Mouse (Mus musculus) heart, embryonic 15.5 days (tissue): ENCODE results near the gene Mars. TPM values are rescaled to one million over a fixed set of nuclear protein-coding genes. Genes with fewer than 3 reads are reported as not detected.

Source experiments
- ATAC-seq: fragments of 200-750 bp; cut with Nextera tagmentation; replicated peaks from 2 replicates; pipeline ENCODE4 v1.8.0; 2017; ENCODE audit warnings: low read depth, moderate TSS enrichment; ENCODE audit not compliant: insufficient number of reproducible peaks, insufficient read depth, low FRiP score
- H3K27ac ChIP-seq: fragments of 300-500 bp; sonication (generic); 2 replicates; pipeline ENCODE4 v1.5.1; 2015; ENCODE audit warnings: mild to moderate bottlenecking, inconsistent platforms
- H3K27me3 ChIP-seq: fragments of 300-500 bp; sonication (generic); 2 replicates; pipeline ENCODE4 v1.6.1; 2015; ENCODE audit warnings: inconsistent platforms
- H3K36me3 ChIP-seq: fragments of 300-500 bp; sonication (generic); 2 replicates; pipeline ENCODE4 v1.6.1; 2015; ENCODE audit warnings: mild to moderate bottlenecking, inconsistent platforms
- H3K4me1 ChIP-seq: fragments of 300-500 bp; sonication (generic); replicated peaks from 2 replicates; pipeline ENCODE4 v1.6.1; 2015; ENCODE audit warnings: inconsistent platforms
- H3K4me2 ChIP-seq: fragments of 300-500 bp; sonication (generic); 2 replicates; pipeline ENCODE4 v1.6.1; 2015; ENCODE audit warnings: inconsistent platforms, mild to moderate bottlenecking, moderate library complexity
- H3K4me3 ChIP-seq: fragments of 300-500 bp; sonication (generic); 2 replicates; pipeline ENCODE4 v1.5.1; 2015; ENCODE audit warnings: mild to moderate bottlenecking, inconsistent platforms
- H3K9ac ChIP-seq: fragments of 300-500 bp; sonication (generic); 2 replicates; pipeline ENCODE4 v1.6.1; 2015; ENCODE audit warnings: mild to moderate bottlenecking, inconsistent platforms
- H3K9me3 ChIP-seq: fragments of 300-500 bp; sonication (generic); replicated peaks from 2 replicates; pipeline ENCODE4 v1.6.1; 2016; ENCODE audit warnings: inconsistent platforms
- WGBS: fragments of 180-500 bp; shearing (Covaris S2); methylation state at CpG from one replicate; pipeline ENCODE4 v1.1.7; 2015; ENCODE audit warnings: mixed read lengths; 5-methylcytosine and 5-hydroxymethylcytosine counted together
- polyA plus RNA-seq: library from polyadenylated mRNA; unstranded; fragments of >200 nt; fragmentation: Nextera tagmentation; extraction: Ambion mirVana; gene quantifications from 2 replicates; pipeline ENCODE4 v1.2.1, GENCODE M21; 2015

The Mars gene
- polyA plus RNA-seq, 1 experiment from 2014 or later, result 75.4 TPM

- H3K4me3 ChIP-seq, result no peak overlapping the region
- H3K36me3 ChIP-seq, result no peaks in the 10 kb centered on the region
- H3K4me2 ChIP-seq, result no peak overlapping the region
- H3K4me1 ChIP-seq, result peaks cover 23% of the 10 kb centered on the region
- no peak overlapping the region for H3K27ac ChIP-seq
- ATAC-seq, result no peak
- H3K9me3 ChIP-seq, result no peaks in the 10 kb centered on the region
- no peak overlapping the region for H3K9ac ChIP-seq
- H3K27me3 ChIP-seq, result peaks cover 10% of the 10 kb centered on the region
- WGBS, result 63% methylated on average over 3 of the region's 3 CpGs
These were observed 34.6 kb upstream of the Mars start for GRCm38 (mm10) chr10:127346173-127346572.

GRCm38 (mm10) chr10:127343029-127343428 is 31.4 kb upstream of the Mars start:
- Histone ChIP-seq H3K4me1 (peaks cover 36% of the 10 kb centered on the region), H3K27ac (no peak overlapping the region), H3K4me3 (no peak overlapping the region), H3K9me3 (no peaks in the 10 kb centered on the region), H3K4me2 (no peak overlapping the region), H3K36me3 (no peaks in the 10 kb centered on the region), H3K27me3 (peaks cover 28% of the 10 kb centered on the region), H3K9ac (no peak overlapping the region)
- 68% methylated on average over 3 of the region's 3 CpGs for WGBS
- ATAC-seq, result no peak

GRCm38 (mm10) chr10:127341891-127342639 is 30.5 kb upstream of the Mars start, which contains the start of gene Gli1:
Gli1 (minus strand) TSS chr10:127341974.
- 0 out of 2 replicates have a peak within 1 kb of the TSS, but pooled peaks have one; percentile 22 for H3K9ac ChIP-seq
- peak within 1 kb of the TSS; percentile 59 for H3K4me3 ChIP-seq
- peaks cover 36% of the 10 kb centered on the region for H3K4me1 ChIP-seq
- H3K4me2 ChIP-seq, result peak within 1 kb of the TSS; percentile 98
- H3K27ac ChIP-seq, result 0 out of 2 replicates have a peak within 1 kb of the TSS, but pooled peaks have one; percentile 1
- ATAC-seq, result peak; percentile 35; the same call in 1 of the 2 replicates
- under 1% methylated on average over 29 of the region's 29 CpGs for WGBS
- H3K36me3 ChIP-seq, result no peaks in the 10 kb centered on the region
- H3K9me3 ChIP-seq, result no peaks in the 10 kb centered on the region
- peaks cover 35% of the 10 kb centered on the region for H3K27me3 ChIP-seq

DNA sequence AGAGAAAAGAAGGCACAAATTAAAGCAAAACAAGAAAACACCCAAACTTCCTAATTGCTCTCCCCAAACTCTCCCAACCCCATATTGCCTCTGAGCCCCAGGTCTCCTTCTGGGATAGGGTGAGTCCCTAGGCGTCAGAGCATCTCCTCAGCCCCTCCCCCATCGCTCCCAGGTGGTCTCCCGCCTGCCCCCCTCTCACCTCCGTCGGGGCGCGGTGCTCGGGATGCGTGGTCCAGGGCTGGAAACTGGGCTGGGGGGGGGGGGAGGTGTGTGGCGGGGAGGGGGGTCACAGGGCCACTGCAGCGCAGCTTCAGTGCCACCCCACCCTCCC is 29.7 kb upstream of the Mars start:
- Histone ChIP-seq H3K4me1 (peaks cover 36% of the 10 kb centered on the region), H3K27me3 (peaks cover 43% of the 10 kb centered on the region), H3K9me3 (no peaks in the 10 kb centered on the region), H3K9ac (0 out of 2 replicates have a peak overlapping the region, but pooled peaks have one; percentile 22), H3K27ac (no peak overlapping the region), H3K4me2 (peak overlapping the region; percentile 98), H3K4me3 (peak overlapping the region; percentile 59), H3K36me3 (no peaks in the 10 kb centered on the region)
- WGBS, result 0% methylated on average over 7 of the region's 11 CpGs
- ATAC-seq, result no peak

- Histone ChIP-seq H3K27ac (0 out of 2 replicates have a peak overlapping the region, but pooled peaks have one; percentile 1), H3K4me3 (peak overlapping the region; percentile 59), H3K9ac (no peak overlapping the region; the same call in 1 of the 2 replicates), H3K36me3 (no peaks in the 10 kb centered on the region), H3K9me3 (no peaks in the 10 kb centered on the region), H3K4me2 (peak overlapping the region; percentile 98), H3K4me1 (peaks cover 36% of the 10 kb centered on the region), H3K27me3 (peaks cover 48% of the 10 kb centered on the region)
- WGBS, result 3% methylated on average over 27 of the region's 27 CpGs
- ATAC-seq, result no peak
These were observed 29.2 kb upstream of the Mars start for GRCm38 (mm10) chr10:127340577-127341359.

GRCm38 (mm10) chr10:127339683-127340576 is 28.3 kb upstream of the Mars start:
- H3K4me1 ChIP-seq, result peaks cover 36% of the 10 kb centered on the region
- no peaks in the 10 kb centered on the region for H3K36me3 ChIP-seq
- H3K27me3 ChIP-seq, result peaks cover 48% of the 10 kb centered on the region
- ATAC-seq, result peak; percentile 12; the same call in 1 of the 2 replicates
- H3K9me3 ChIP-seq, result no peaks in the 10 kb centered on the region
- under 1% methylated on average over 40 of the region's 42 CpGs for WGBS
- H3K4me2 ChIP-seq, result peak overlapping the region; percentile 98
- peak overlapping the region; percentile 34; the same call in 1 of the 2 replicates for H3K27ac ChIP-seq
- peak overlapping the region; percentile 59 for H3K4me3 ChIP-seq
- H3K9ac ChIP-seq, result peak overlapping the region; percentile 52

DNA sequence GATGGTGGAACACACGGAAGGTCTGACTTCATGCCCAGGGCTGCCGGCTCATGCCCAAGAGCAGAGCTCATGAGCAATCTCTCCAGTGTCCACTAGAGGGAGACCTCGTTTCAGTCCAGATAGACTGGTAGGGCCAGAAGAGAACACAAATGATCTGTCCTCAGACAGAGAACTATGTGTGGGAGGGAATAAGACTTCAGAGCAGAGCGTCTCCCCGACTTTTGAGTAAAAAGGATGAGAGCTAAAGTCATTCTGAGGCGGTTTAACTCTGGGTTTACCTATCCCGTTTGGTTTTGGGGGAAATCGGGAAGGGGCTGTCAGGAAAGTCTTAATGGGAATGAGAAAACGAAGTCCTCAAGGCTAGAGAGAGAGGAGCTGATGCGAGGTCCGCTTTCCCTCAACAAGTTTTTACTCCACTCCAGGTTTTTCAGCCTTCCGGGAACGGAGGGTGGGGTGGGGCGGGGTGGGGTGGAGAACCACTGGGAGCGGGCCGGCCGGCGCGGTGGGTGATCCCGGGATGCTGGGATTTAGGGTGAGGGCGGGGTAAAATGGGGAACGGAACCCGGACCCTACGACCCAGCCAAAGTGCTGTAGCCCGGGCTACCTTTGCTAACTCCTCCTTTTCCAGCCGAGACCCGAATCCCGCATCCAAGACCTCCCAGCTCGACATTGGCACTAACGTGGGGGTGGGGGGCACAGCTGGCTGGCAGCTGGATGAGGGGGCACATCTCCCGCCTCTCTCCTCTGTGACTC is 27.5 kb upstream of the Mars start:
- under 1% methylated on average over 31 of the region's 31 CpGs for WGBS
- Histone ChIP-seq H3K9me3 (no peaks in the 10 kb centered on the region), H3K4me2 (peak overlapping the region; percentile 98), H3K36me3 (no peaks in the 10 kb centered on the region), H3K27ac (peak overlapping the region; percentile 64; the same call in 1 of the 2 replicates), H3K4me1 (peaks cover 36% of the 10 kb centered on the region), H3K9ac (peak overlapping the region; percentile 52), H3K27me3 (peaks cover 49% of the 10 kb centered on the region), H3K4me3 (peak overlapping the region; percentile 59)
- ATAC-seq, result peak; percentile 75

GRCm38 (mm10) chr10:127337536-127338099 is 26.0 kb upstream of the Mars start:
- no peak for ATAC-seq
- H3K27me3 ChIP-seq, result peaks cover 56% of the 10 kb centered on the region
- peaks cover 36% of the 10 kb centered on the region for H3K4me1 ChIP-seq
- no peaks in the 10 kb centered on the region for H3K9me3 ChIP-seq
- H3K4me3 ChIP-seq, result no peak overlapping the region
- no peak overlapping the region for H3K27ac ChIP-seq
- H3K36me3 ChIP-seq, result no peaks in the 10 kb centered on the region
- H3K4me2 ChIP-seq, result no peak overlapping the region
- WGBS, result 74% methylated on average over 6 of the region's 6 CpGs
- no peak overlapping the region for H3K9ac ChIP-seq

GRCm38 (mm10) chr10:127336952-127337351 is 25.4 kb upstream of the Mars start:
- Histone ChIP-seq H3K27me3 (peaks cover 60% of the 10 kb centered on the region), H3K9ac (no peak overlapping the region), H3K4me3 (no peak overlapping the region), H3K27ac (no peak overlapping the region), H3K4me1 (peaks cover 30% of the 10 kb centered on the region), H3K4me2 (no peak overlapping the region), H3K36me3 (no peaks in the 10 kb centered on the region), H3K9me3 (no peaks in the 10 kb centered on the region)
- WGBS, result 54% methylated on average over 5 of the region's 5 CpGs
- ATAC-seq, result no peak

- Histone ChIP-seq H3K4me1 (peaks cover 13% of the 10 kb centered on the region), H3K36me3 (no peaks in the 10 kb centered on the region), H3K27me3 (peaks cover 59% of the 10 kb centered on the region), H3K4me2 (no peak overlapping the region), H3K9me3 (no peaks in the 10 kb centered on the region), H3K9ac (no peak overlapping the region), H3K4me3 (no peak overlapping the region), H3K27ac (no peak overlapping the region)
- WGBS, result 41% methylated on average over 1 of the region's 1 CpGs
- no peak for ATAC-seq
These were observed 23.7 kb upstream of the Mars start for GRCm38 (mm10) chr10:127335271-127335670.
